Mouse (Mus musculus) testis, adult 2 months (tissue): Measurements from ENCODE around the gene Kirrel3. TPM values are rescaled to one million over a fixed set of nuclear protein-coding genes. Genes with fewer than 3 reads are reported as not detected.

Experiments
- H3K27ac ChIP-seq: fragments of 200-500 bp; 2 replicates; pipeline ENCODE4 v1.5.1; 2012; ENCODE audit warnings: low read depth, low read length; ENCODE audit not compliant: control insufficient read depth, insufficient read depth
- H3K27me3 ChIP-seq: fragments of 200-500 bp; 2 replicates; pipeline ENCODE4 v1.6.1; 2012; ENCODE audit warnings: mild to moderate bottlenecking, low read length, moderate library complexity; ENCODE audit not compliant: control insufficient read depth, insufficient read depth
- H3K36me3 ChIP-seq: fragments of 200-500 bp; 2 replicates; pipeline ENCODE4 v1.6.1; 2012; ENCODE audit warnings: mild to moderate bottlenecking, low read length; ENCODE audit not compliant: control insufficient read depth, insufficient read depth
- H3K4me1 ChIP-seq: fragments of 200-500 bp; 2 replicates; pipeline ENCODE4 v1.6.1; 2012; ENCODE audit warnings: low read length; ENCODE audit not compliant: control insufficient read depth, insufficient read depth
- H3K4me3 ChIP-seq: fragments of 200-500 bp; 2 replicates; pipeline ENCODE4 v1.5.1; 2012; ENCODE audit warnings: low read depth, mild to moderate bottlenecking, low read length, moderate library complexity, mixed read lengths; ENCODE audit not compliant: control insufficient read depth
- CTCF ChIP-seq: fragments of 200-500 bp; IDR thresholded peaks from 2 replicates; pipeline ENCODE4 v1.5.1; 2012; ENCODE audit warnings: low read depth, mild to moderate bottlenecking, inconsistent platforms, low read length, moderate library complexity; ENCODE audit not compliant: control insufficient read depth, insufficient read depth, insufficient replicate concordance
- POLR2A ChIP-seq: fragments of 200-500 bp; IDR thresholded peaks from 2 replicates; pipeline ENCODE4 v1.6.1; 2012; ENCODE audit warnings: low read depth, mild to moderate bottlenecking, inconsistent platforms, low read length, moderate library complexity; ENCODE audit not compliant: control insufficient read depth
- polyA plus RNA-seq: library from polyadenylated mRNA; depleted of rRNA; stranded (reverse); fragments of >200 nt; gene quantifications from 2 replicates; pipeline ENCODE4 v1.2.3, GENCODE M21; 2012

Gene Kirrel3
- polyA plus RNA-seq, 1 experiment: 0.10 TPM

DNA sequence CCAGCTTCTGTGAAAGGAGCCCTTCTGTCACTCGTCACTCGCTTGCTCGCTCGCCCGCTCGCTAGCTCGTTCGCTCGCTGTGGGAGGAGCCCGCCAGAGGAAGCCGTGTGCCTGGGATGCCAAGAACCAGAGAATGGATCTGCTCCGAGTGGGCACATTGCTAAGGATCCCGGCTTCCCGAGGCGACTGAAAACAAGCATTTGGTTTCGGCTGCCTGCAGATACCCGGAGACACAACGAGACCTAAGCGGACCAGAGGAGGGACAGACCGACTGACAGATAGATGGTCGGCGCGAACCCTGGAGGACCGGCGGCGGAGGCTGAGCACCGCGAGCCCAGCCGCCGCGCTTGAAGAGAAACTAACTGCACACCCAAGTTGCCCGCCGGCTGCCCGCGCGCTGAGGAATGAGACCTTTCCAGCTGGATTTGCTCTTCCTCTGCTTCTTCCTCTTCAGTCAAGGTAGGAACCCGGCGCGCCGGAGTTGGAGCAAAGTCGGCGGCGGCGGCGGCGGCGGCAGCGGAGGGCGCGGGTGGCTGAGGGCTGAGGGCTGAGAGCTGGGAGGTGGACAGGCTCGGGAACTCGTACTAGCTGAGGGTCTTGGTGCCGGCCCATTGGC lies 3.1 kb downstream of the Kirrel3 start:
- H3K36me3 ChIP-seq: no peaks in the 10 kb centered on the region
- H3K4me3 ChIP-seq: peak overlapping the region; percentile 38
- peaks cover 2% of the 10 kb centered on the region; the same call in 1 of the 2 replicates for H3K27me3 ChIP-seq
- no peak for TF ChIP-seq POLR2A
- TF ChIP-seq CTCF: no peak
- no peak overlapping the region for H3K27ac ChIP-seq
- H3K4me1 ChIP-seq: peaks cover 7% of the 10 kb centered on the region

DNA sequence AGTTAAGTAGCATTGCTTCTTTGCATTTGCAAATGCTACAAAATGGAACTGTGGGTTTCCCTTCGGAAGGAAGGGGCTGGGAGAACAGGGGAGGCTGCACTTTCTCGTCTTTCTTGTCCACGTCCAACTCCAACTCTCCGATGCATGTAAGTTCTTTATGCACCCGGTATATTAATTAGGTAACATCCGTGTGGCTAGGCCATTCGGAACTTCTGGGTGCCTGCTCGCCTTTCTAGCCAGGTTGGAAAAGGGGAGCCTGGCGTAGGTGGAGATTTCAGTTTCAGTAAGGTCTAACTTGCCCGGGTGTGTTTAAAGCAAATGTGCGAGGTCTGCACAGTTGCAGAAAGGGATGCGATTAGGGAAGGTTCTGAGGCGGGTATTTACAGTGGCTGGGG lies 3.6 kb downstream of the Kirrel3 start:
- H3K27me3 ChIP-seq: peaks cover 2% of the 10 kb centered on the region; the same call in 1 of the 2 replicates
- no peak overlapping the region for H3K27ac ChIP-seq

DNA sequence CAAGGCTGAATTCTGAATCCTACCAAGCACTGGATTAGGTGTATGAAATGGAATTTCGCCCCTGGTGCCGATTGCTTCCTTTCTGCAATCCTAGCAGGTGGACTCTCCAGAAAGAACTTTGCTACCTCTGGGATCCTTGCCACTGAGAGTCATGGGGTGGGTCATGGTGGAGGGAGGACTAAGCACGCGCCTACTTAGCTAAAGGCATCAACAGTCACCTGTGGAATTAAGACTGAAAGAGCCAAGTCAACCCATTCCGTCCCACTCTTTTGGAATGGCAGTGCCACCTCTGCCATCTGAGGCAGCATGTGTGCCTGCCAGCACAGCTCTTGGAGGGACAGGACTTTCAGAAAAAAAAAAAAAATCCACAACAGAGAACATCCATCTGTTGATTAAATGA lies 4.1 kb downstream of the Kirrel3 start:
- Histone ChIP-seq H3K27ac (no peak overlapping the region), H3K4me1 (peaks cover 7% of the 10 kb centered on the region), H3K27me3 (peaks cover 2% of the 10 kb centered on the region; the same call in 1 of the 2 replicates), H3K36me3 (no peaks in the 10 kb centered on the region), H3K4me3 (no peak overlapping the region)
- TF ChIP-seq CTCF (no peak), POLR2A (no peak)

More for the DNA sequence above, 3.6 kb downstream of the Kirrel3 start:
- peaks cover 7% of the 10 kb centered on the region for H3K4me1 ChIP-seq
- H3K4me3 ChIP-seq: peak overlapping the region; percentile 38
- H3K36me3 ChIP-seq: no peaks in the 10 kb centered on the region
- TF ChIP-seq POLR2A (no peak), CTCF (no peak)

DNA sequence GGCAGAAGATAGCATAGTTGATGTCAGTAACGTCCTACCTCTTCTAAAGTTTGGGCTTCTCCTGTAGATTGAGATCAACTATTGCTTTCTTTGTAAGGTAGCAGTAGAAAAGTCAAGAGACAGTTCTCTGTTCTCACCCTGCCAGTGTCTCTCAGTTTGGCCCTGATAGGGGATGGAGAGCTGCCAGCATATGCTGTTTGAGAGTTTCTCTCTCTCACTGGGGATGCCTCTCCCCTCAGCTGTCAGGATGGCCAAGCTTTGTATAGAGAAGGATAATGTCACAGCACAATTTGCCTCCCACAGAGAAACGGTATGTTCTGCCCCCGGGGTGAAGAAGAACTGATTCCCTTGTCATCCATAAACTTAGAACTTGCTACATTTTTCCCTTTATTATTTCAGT lies 6.4 kb downstream of the Kirrel3 start:
- Histone ChIP-seq H3K4me1 (peaks cover 3% of the 10 kb centered on the region; the same call in 1 of the 2 replicates), H3K36me3 (no peaks in the 10 kb centered on the region), H3K4me3 (no peak overlapping the region), H3K27me3 (peaks cover 2% of the 10 kb centered on the region; the same call in 1 of the 2 replicates), H3K27ac (no peak overlapping the region)
- no peak for TF ChIP-seq CTCF
- no peak for TF ChIP-seq POLR2A

DNA sequence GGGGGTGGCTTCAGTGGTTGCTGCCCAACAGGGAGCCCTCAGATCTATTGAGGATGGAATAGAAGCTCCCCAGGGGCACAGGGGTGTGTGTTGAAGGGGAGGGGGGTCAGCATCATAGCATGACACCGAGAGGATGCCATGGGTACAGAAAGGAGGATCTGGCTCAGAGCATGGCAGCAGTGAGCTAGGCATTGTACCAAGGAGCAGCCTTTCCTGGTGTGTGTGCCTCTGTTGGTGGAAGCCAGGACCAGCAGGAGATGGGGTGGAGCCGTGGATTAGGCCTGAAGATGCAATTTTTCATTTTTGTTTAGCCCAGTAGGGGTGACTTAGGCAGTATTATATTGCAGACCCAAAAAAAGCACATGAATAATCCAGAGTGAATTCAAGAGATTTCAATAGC lies 7.9 kb downstream of the Kirrel3 start:
- Histone ChIP-seq H3K4me1 (peaks cover 3% of the 10 kb centered on the region; the same call in 1 of the 2 replicates), H3K4me3 (no peak overlapping the region), H3K27me3 (peaks cover 2% of the 10 kb centered on the region; the same call in 1 of the 2 replicates), H3K36me3 (no peaks in the 10 kb centered on the region), H3K27ac (no peak overlapping the region)
- TF ChIP-seq CTCF (no peak), POLR2A (no peak)

DNA sequence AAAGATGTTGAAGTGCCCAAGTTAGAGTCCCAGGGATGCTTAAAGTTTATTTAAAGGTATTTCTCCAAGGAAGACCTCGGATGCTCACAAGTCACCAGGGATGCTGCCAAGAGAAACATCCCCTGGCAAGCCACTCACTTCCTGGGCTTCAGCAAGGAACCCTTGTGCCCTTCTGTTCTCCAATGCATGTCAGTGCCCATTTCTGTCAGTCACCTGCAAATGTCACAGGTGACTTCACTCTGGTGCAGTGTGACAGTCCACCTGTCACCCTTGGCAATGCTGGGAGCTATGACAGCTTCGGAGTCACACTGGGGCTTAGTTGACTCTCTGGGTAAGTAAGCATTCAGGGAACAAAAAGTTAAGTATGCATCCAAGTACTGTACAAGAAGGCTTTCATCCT lies 12.4 kb downstream of the Kirrel3 start:
- Histone ChIP-seq H3K4me1 (no peaks in the 10 kb centered on the region), H3K4me3 (no peak overlapping the region), H3K27me3 (no peaks in the 10 kb centered on the region), H3K36me3 (no peaks in the 10 kb centered on the region), H3K27ac (no peak overlapping the region)
- TF ChIP-seq CTCF: no peak
- TF ChIP-seq POLR2A: no peak

DNA sequence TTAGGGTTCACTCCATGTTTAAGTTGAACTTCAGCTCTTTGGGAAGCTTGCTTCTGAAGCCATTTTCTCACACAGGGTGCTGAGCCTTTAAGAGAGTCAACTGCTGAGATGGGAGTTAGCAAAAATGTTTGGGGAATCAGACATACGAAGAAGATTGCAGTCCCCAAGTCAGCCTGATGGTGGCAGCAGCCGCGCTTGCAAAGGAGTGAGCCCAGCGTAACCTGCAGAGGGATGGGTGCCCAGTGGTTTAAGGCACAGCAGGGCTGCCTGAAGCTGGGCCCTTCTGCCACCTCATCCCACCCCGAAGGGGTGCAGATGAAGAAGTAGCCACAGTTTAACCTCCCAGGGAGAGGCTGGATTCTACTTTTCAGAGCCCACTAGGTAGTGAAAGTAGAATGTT lies 13.0 kb downstream of the Kirrel3 start:
- Histone ChIP-seq H3K27me3 (no peaks in the 10 kb centered on the region), H3K4me1 (no peaks in the 10 kb centered on the region), H3K27ac (no peak overlapping the region), H3K4me3 (no peak overlapping the region), H3K36me3 (no peaks in the 10 kb centered on the region)
- TF ChIP-seq POLR2A (no peak), CTCF (peak; percentile 86; the same call in 1 of the 2 replicates)

DNA sequence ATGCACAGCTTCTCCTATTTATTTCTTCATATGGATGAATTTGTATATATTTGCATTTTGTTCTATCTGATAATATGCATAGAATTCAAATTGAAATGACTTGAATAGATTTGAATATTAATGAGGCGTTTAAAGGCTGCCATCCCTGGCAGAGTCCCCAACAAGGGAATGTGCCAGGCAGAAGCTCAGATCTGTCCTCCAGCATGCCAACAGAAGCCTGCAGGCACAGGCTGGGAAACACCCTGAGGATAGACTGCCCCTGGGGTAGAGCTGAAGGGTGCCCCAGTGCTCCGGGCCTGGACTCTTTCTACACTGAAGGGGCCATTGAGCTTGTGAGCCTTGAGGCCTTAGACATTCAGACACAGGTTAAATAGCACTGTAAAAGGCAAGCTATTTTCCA lies 21.5 kb downstream of the Kirrel3 start:
- Histone ChIP-seq H3K4me3 (no peak overlapping the region), H3K27ac (no peak overlapping the region), H3K36me3 (no peaks in the 10 kb centered on the region), H3K4me1 (no peaks in the 10 kb centered on the region), H3K27me3 (no peaks in the 10 kb centered on the region)
- no peak for TF ChIP-seq CTCF
- no peak for TF ChIP-seq POLR2A
